Mouse (Mus musculus) ovary, postnatal 14 days (tissue): ENCODE results near the gene Ypel2.

Source experiments
- DNase-seq: peaks from one replicate; pipeline ENCODE4 v3.0.0; 2022; ENCODE audit warnings: low spot score

The Ypel2 gene

DNA sequence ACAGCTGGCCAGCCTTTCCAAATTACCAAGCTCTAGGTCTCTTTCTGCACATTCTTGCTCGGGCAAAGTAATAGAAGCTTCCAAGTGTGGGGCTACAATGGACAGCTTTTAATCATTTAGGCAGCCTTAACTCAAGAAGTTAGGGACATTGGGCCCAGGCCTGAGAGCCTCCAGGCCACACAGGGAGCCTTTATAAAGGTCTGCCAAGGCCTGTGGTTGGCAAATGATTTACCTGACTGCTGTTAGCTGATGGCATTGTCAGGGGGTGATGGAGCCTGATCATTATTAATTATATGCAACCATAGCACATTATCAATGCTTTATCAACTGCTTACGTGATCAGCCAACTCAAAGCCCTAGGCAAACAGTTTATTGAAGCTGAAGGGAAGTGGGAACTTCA, 33.2 kb downstream of the Ypel2 start:
- DNase-seq: no peak

DNA sequence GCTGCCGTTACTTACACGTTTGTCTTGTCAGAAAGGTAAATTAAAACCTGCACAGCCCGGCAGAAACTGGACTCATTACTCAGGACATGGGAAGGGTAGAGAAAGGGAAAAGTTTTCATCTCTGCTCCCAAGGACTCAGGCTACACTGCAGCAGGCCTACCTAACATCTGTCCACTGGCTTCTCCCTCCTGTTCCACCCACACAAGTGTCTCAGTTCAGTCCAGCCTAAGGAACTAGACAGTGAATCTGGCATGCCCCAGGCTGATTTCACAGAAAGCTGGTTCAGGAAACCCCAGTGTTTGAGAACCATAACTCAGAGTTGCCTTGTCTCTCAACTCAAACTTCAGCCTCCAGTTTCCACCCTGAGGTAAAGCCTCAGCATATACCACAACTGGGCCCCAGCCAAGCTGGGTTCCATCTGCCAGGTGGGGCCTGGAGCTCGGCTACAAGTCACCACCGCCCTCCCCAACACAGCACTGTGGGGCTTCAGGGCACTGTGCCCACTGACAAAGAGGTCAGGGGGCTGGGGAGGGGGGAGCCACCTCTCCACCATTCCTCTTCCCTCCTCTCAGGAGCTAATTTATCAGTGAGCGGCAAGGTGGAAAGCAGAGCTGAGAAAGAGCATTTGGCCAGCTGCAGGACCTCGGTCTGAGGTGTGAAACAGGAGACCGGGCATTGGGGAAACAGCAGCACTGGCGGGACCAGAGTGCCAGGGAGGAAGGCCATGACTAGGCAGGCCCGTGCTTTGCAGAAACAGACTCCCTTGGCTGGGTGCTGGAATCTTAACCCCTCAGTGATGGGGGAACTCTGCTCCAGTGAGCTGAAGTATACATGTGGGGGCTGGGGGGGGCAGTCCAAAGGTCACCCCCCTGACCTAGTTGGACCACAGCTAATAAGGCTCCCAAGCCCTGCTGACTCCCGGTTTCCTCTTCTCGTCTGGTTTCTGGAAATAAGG, 34.5 kb downstream of the Ypel2 start:
- DNase-seq: no peak

- DNase-seq: no peak
Measured at GRCm38 (mm10) chr11:86958182-86958581, 35.3 kb downstream of the Ypel2 start.

- DNase-seq: no peak
Measured at GRCm38 (mm10) chr11:86956363-86956762, 37.1 kb downstream of the Ypel2 start.

- no peak for DNase-seq
Measured at GRCm38 (mm10) chr11:86954616-86955270, 38.8 kb downstream of the Ypel2 start.

DNA sequence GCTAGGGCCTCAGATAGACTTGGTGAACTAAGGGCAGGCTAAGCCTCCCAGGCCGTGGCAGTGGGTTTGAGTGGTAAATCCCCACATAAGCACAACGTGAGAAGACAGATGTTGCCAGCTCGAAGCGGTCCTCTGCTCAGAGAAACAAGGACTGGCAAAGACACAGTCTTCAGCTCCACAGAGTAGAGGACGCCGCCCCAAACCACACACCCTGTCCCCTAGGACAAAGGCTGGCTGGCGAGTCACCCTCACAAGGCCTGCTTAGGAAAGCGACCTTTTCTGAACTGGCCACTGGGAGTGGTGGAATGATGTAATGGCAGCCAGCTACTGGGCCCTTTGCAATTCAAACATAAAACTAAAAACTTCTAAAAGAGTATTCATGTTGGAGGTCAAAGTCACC, 40.4 kb downstream of the Ypel2 start:
- no peak for DNase-seq

- DNase-seq: no peak
Measured at GRCm38 (mm10) chr11:86952659-86953058, 40.8 kb downstream of the Ypel2 start.

DNA sequence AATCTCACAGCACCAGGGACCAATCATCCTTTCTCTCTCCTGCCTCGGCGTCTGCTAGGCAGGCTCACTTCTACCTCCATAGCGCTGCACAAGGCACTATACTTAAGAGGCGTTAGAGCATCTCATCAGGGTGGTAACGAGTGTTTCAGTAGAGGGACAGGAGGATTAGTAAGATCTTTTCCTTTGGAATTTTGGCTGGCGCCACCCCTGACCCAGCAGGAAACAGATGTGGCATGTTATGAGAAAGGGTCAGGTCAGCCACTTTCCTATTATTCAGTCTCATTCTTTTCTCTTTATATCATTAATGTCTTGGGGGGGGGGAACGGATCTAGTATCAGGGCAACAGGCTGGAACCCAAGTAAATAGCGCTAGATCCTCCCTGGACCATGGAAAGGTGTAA, 41.8 kb downstream of the Ypel2 start:
- DNase-seq: no peak

DNA sequence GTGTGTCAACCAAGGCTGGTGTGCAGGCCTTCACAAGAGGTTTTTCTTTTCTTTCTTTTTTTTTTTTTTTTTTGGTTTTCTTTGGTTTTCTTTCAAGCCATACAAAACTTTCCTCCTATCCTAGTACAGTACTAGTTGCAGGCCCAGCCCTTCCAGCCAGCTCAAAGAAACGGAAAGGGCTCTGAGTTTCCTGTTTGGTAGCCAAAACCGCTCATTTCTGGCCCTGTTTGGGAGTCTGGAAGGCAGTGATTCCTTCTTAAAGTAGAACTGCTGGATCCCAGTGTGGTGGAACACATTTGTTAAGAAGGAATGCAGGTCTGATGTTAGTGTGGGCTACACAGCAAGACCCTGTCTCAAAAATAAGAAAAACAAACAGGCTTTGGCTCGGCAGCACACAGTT, 43.0 kb downstream of the Ypel2 start:
- no peak for DNase-seq

DNA sequence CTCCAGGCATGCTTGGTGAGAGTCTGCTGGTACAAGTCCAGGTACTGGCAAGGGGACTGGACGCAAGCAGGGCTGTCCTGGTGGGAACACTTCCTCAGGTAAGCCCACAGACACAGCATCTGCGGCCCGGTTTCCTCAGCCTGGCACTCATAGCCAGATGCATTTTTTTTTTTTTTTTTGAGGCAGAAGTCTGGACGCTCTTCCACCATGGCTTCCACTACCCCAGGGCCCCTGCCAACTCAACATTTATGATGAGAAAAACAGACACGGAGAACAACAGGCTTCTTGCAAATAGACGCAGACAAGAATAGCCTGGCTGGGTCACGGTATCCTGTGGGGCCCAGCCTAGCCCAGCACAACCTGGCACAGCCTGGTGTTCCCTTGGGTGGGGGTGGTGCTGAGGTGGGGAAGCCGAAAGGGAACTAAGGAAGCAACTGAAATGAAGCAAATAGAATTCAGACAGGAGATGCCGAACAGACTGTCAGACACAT, 43.5 kb downstream of the Ypel2 start:
- DNase-seq: no peak

- DNase-seq: no peak
Measured at GRCm38 (mm10) chr11:86946644-86947195, 46.8 kb downstream of the Ypel2 start.

- DNase-seq: no peak
Measured at GRCm38 (mm10) chr11:86945933-86946332, 47.6 kb downstream of the Ypel2 start.

DNA sequence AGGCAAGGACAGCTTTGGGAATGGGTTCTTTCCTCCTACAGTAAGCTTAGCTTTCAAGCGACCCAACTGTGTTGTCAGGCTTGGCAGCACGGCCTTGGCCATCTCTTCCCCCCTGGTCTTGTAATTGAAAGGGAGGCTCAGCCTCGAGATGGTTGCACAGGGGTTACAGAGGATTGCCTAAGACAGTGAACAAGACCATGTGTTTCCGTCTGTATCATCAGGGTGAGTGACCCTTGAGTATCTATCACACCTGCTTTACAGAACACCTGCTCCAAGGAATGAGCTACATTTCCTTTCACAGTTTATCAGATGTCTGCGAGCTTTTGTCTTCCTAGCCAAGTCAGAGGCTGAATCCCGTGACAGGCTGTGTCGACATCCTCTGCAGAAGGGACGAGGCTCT, 48.4 kb downstream of the Ypel2 start:
- DNase-seq: no peak

DNA sequence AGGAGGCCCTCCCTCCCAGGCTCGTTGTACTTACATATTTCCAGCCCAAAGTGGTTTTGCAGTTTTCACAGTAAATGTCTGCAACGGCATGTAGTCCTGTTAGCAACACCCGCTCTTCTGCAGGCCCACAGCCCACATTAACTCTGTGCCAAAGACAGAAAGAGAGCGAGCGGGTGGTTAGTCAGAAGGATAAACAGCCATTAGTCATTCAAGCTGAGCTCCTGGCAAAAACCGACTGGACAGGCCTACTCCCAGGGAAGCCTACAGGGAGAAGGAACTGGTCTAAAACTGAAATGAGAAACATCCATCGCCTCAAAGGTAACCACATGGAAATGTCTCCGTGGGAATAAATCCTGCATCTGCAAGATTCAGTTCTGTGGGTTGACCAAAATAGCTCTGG, 49.0 kb downstream of the Ypel2 start:
- DNase-seq: no peak

- DNase-seq: no peak
Measured at GRCm38 (mm10) chr11:86941904-86942303, 51.6 kb downstream of the Ypel2 start.

GRCm38 (mm10) chr11:86939503-86939902, 54.0 kb downstream of the Ypel2 start:
- DNase-seq: no peak

GRCm38 (mm10) chr11:86938551-86938950, 55.0 kb downstream of the Ypel2 start:
- DNase-seq: no peak

GRCm38 (mm10) chr11:86938108-86938507, 55.4 kb downstream of the Ypel2 start:
- no peak for DNase-seq

DNA sequence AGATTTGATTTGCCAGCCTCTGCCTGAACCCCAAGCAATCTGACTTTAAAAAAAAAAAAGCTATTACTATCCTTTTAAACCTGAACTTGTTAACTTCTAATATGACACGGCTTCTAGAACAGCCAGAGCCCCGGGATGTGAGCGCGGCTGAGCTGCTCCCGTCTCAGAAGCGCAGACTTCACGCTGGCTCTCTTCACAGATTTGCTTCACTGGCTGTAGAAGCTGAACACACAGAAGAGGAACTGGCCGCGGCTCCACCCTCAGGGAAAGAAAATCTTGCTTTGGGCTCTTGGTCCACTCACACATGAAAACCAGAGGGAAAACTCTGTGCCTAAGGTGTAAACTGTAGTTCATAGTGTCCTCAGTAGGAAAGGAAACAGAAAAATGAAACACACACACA, 56.6 kb downstream of the Ypel2 start:
- no peak for DNase-seq

DNA sequence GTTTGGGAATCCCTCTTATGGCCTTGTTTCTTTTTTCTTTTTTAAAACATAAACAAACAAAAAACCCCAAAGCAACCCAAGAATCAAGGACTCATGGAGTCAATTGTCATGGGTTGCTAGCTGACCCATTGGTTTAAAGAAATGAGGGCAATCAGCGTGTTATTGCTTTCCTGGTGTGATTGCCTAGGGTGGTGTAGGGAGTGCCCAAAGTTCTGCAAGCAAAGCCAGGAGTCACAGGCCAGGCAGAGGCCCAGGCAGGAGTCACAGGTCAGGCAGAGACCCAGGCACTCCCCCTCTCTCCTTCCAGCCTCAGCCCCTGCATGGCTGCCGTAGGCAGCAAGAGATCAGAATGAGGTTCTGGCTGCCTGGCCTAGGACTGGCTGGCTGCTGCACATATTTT, 58.6 kb downstream of the Ypel2 start:
- DNase-seq: no peak

DNA sequence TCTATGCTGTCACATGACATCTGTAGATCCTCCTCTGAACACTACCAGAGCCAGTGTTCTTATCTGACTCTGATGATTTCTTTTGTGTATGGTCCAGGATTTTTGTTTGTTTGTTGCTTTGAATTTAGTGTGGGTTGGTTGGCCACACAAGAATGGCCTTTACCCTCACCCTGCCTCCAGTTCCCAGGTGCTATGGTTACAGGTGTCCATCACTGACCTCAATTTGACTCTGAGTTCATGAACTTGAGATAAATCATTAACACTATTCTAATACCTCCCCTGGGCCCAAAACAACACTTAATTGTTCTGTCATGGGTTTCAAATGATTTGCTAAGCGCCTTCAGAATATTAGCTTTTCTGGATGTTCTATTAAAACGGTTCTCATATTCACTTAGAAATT, 61.3 kb downstream of the Ypel2 start:
- DNase-seq: no peak

DNA sequence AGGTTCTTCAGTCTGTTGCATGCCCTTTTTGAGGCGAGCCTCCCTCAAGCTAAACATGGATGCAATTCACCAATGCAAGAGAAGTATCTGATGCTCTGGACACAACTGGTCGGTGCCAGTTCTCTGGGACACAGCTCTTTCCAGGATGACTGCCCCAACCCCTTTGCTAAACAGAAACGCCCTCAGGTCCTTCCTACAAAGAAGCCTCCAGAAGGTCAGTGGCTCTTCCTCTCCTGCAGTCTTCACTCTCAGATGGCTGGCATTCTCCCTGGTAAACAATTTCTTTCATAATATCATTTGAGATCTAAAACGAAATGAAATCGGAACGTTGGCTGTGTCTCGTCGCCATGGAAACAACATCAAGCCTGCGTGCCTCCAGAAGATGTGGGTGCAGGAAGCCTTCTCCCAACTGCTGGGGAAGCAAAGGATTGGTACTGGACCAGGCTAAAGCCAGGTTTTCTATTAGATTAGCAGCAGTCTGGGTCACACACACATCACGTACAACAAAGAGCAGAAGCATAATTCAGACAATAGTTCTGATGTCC, 62.8 kb downstream of the Ypel2 start:
- DNase-seq: no peak

DNA sequence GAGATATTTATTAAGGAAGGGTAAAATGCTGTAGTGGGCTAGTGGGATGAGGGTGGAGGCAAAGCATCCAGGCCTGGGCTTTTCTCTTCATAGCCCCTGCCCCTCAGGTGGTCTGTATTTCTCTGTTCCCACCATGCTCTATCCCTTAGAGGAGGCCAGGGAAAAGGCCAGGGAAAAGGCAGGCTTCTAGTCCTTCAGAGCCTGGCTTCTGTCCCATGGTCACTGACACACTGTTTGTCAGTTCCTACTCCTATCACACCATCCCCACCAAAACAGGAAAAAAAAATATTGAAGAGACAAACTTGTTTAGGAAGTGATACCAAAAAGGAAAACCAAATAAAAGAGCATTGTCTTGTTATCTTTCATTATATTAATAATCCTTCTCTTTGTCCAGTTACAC, 63.5 kb downstream of the Ypel2 start:
- no peak for DNase-seq
